Mouse (Mus musculus): Measurements from ENCODE around the gene Bpi. TPM values are rescaled to one million over a fixed set of nuclear protein-coding genes. Genes with fewer than 3 reads are reported as not detected.
A peak's percentile ranks its signal among the peaks of the same experiment; 100 is the strongest.

Gene Bpi
- polyA plus RNA-seq, 1 experiment from 2014 or later = not detected

DNA sequence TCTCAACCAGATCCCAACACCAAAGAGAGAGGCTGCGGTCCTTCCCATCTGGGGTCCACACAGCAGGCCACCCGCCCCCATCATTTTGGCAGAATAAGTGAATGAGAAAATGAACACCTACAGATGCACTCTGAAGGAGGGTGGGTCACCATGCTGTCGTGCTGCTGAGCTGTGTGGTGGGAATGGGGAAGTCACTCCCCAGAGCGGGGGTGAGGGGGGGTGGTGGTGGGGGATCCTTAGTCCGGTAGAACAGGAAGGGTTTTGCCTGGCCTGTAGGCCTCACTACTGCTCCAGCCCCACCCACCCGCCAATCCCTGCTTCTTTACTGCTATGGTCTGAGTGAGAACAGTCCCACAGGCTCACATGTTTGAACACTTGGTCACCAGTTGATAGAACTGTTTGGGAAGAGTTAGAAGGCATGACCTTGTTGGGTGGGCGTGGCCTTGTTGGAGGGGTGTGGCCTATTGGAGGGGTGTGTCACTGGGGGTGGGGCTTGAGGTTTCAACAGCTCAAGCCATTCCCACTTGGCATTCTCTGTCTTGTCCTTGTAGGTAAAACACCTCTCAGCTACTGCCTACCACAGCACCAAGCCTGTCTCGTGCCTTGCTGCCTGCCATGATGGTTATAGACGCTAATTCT lies 36.3 kb upstream of the Bpi start:
- no peaks in the 10 kb centered on the region for H3K36me3 ChIP-seq (ENCODE audit: control insufficient read depth, insufficient read depth, low read length)
- WGBS = 86% methylated on average over 9 of the region's 9 CpGs
- ATAC-seq (ENCODE audit: insufficient number of reproducible peaks, insufficient read depth, low FRiP score, low read depth) = 0 out of 2 replicates have a peak, but pooled peaks have one; percentile 43

DNA sequence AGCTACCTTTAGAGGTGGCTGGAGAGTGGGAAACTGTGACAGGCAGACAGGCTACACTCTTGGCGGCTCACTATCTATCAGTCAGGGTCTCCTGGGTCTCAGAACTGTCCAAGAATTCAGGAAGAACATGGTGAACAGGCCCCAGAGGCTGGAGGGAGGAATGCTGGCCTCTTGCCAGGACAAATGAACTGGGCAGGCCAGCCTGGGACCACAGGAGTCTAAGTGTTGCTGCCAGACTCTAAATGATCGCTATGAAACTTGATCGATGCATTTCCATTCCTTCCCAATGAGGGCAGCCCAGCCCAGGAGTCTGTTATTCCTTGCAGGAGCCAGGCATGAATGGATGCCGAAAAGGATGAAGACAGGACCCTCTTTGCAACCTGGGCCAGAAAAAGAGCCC lies 35.2 kb upstream of the Bpi start:
- no peaks in the 10 kb centered on the region for H3K9me3 ChIP-seq (ENCODE audit: control insufficient read depth, low read depth, low read length)
- 0 out of 2 replicates have a peak, but pooled peaks cover 8% of the 10 kb centered on the region for H3K4me1 ChIP-seq (ENCODE audit: control insufficient read depth, insufficient read depth, low read length)
- H3K27me3 ChIP-seq (ENCODE audit: control insufficient read depth, insufficient read depth, low read length) = no peaks in the 10 kb centered on the region
- H3K9ac ChIP-seq (replicated peaks; ENCODE audit: low read depth, low read length) = no peak overlapping the region
- H3K4me3 ChIP-seq (ENCODE audit: low read depth, low read length) = no peak overlapping the region
- H3K27ac ChIP-seq (ENCODE audit: low read length) = no peak overlapping the region
- H3K4me2 ChIP-seq (replicated peaks; ENCODE audit: low read depth, low read length) = no peak overlapping the region
- 61% methylated on average over 4 of the region's 4 CpGs for WGBS
- ATAC-seq (ENCODE audit: insufficient number of reproducible peaks, insufficient read depth, low FRiP score, low read depth) = no peak
- no peaks in the 10 kb centered on the region for H3K36me3 ChIP-seq (ENCODE audit: control insufficient read depth, insufficient read depth, low read length)

More for the DNA sequence above, 36.3 kb upstream of the Bpi start:
- no peak overlapping the region for H3K9ac ChIP-seq (replicated peaks; ENCODE audit: low read depth, low read length)
- no peaks in the 10 kb centered on the region for H3K9me3 ChIP-seq (ENCODE audit: control insufficient read depth, low read depth, low read length)
- H3K4me1 ChIP-seq (ENCODE audit: control insufficient read depth, insufficient read depth, low read length) = 0 out of 2 replicates have a peak, but pooled peaks cover 8% of the 10 kb centered on the region
- no peak overlapping the region for H3K4me3 ChIP-seq (ENCODE audit: low read depth, low read length)
- H3K27ac ChIP-seq (ENCODE audit: low read length) = no peak overlapping the region
- no peaks in the 10 kb centered on the region for H3K27me3 ChIP-seq (ENCODE audit: control insufficient read depth, insufficient read depth, low read length)
- no peak overlapping the region for H3K4me2 ChIP-seq (replicated peaks; ENCODE audit: low read depth, low read length)

DNA sequence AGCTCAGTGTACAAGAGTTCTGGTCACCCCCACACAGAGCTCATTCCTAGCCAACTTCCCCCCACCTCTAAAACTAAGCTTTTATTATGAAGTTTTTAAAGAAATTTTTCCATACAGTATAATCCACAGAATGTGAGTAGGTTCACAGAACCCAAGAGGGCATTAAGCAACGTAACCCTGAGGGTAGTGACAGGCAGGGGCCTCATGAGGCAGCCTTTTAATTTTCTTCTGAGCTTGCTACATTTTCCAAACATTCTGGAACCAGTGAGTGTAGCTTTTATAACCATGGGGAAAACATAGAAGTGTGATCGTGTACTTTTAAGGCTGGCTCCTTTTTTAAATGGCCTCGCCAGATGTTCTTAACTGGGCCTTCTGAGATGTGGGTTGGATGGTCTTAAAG lies 34.4 kb upstream of the Bpi start:
- Histone ChIP-seq H3K9me3 (ENCODE audit: control insufficient read depth, low read depth, low read length) (no peaks in the 10 kb centered on the region), H3K27me3 (ENCODE audit: control insufficient read depth, insufficient read depth, low read length) (no peaks in the 10 kb centered on the region), H3K4me2 (replicated peaks; ENCODE audit: low read depth, low read length) (no peak overlapping the region), H3K36me3 (ENCODE audit: control insufficient read depth, insufficient read depth, low read length) (no peaks in the 10 kb centered on the region), H3K9ac (replicated peaks; ENCODE audit: low read depth, low read length) (no peak overlapping the region), H3K4me3 (ENCODE audit: low read depth, low read length) (no peak overlapping the region), H3K27ac (ENCODE audit: low read length) (no peak overlapping the region), H3K4me1 (ENCODE audit: control insufficient read depth, insufficient read depth, low read length) (0 out of 2 replicates have a peak, but pooled peaks cover 8% of the 10 kb centered on the region)
- no peak for ATAC-seq (ENCODE audit: insufficient number of reproducible peaks, insufficient read depth, low FRiP score, low read depth)
- WGBS = 60% methylated on average over 3 of the region's 3 CpGs

DNA sequence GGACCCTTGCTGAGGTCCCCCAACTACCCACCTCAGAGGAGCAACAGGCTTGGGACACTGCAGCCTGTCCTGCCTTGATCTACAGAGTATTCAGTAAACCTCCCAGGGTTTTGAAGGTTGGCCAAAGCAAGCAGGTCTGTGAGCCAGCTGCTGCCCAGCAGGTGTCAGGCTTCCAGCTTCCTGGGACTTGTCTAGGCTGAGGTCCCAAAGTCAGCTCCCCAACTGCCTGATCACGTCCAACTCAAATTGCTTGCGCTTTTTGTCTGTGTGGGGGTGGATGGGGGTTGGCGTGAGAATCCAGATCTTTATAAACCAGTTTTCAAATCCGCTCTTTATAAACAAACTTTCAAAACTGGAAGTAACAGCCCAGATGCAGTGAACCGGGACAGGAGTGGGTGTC lies 32.6 kb upstream of the Bpi start:
- peaks cover 16% of the 10 kb centered on the region; the same call in 1 of the 2 replicates for H3K4me1 ChIP-seq (ENCODE audit: control insufficient read depth, insufficient read depth, low read length)
- H3K4me2 ChIP-seq (replicated peaks; ENCODE audit: low read depth, low read length) = no peak overlapping the region
- ATAC-seq (ENCODE audit: insufficient number of reproducible peaks, insufficient read depth, low FRiP score, low read depth) = no peak
- H3K9me3 ChIP-seq (ENCODE audit: control insufficient read depth, low read depth, low read length) = no peaks in the 10 kb centered on the region
- H3K9ac ChIP-seq (replicated peaks; ENCODE audit: low read depth, low read length) = no peak overlapping the region
- no peaks in the 10 kb centered on the region for H3K36me3 ChIP-seq (ENCODE audit: control insufficient read depth, insufficient read depth, low read length)
- 55% methylated on average over 5 of the region's 5 CpGs for WGBS
- H3K27ac ChIP-seq (ENCODE audit: low read length) = no peak overlapping the region
- H3K4me3 ChIP-seq (ENCODE audit: low read depth, low read length) = no peak overlapping the region
- H3K27me3 ChIP-seq (ENCODE audit: control insufficient read depth, insufficient read depth, low read length) = no peaks in the 10 kb centered on the region

DNA sequence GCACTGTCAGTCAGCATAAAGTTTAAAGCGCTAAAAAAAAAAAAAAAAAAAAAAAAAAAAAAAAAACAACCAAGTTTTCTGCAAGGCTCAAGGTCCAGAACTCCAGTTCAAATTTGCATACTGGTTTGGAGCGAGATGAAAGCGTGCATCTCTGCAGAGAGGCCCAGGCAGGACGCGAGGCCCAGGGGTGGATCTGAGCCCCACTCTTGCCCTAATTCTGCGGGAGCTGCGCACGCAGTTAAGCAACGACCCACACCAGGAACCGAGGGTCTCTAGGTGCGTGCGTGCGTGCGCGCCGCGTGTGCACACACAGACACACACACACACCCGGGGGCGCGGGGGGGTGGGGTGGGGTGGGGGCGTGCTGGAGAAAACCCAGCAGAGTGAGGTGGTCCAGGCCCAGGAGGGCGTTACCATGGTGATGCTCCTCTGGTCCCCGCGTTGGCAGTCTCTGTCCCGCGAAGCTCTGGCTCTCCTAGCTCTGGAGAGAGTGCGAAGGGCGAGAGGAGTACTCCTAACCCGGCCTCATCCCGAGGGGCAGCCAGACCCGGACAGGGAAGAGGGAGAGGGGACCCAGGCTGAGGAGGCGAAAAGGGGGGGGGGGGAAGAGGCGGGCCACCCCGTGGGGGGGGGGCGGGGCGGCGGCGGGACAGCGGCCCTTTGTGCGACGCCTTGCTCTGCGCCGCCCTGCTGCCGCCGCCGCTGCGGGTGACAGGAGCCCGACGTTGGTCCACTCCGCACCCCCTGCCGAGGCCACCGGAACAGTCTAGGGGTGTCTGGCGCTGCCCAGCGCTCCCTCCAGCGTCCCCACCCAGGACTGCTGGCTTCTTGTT lies 29.0 kb upstream of the Bpi start, which contains the start of gene D630003M21Rik:
Gene D630003M21Rik (minus strand): TSS at position 553 of the 833 bp plus-strand sequence.
- no peak within 1 kb of the TSS for H3K27ac ChIP-seq (ENCODE audit: low read length)
- H3K36me3 ChIP-seq (ENCODE audit: control insufficient read depth, insufficient read depth, low read length) = no peaks in the 10 kb centered on the region
- H3K4me3 ChIP-seq (ENCODE audit: low read depth, low read length) = peak within 1 kb of the TSS; percentile 41
- H3K4me1 ChIP-seq (ENCODE audit: control insufficient read depth, insufficient read depth, low read length) = peaks cover 8% of the 10 kb centered on the region; the same call in 1 of the 2 replicates
- under 1% methylated on average over 42 of the region's 55 CpGs for WGBS
- H3K27me3 ChIP-seq (ENCODE audit: control insufficient read depth, insufficient read depth, low read length) = no peaks in the 10 kb centered on the region
- peak within 1 kb of the TSS; percentile 87 for H3K4me2 ChIP-seq (replicated peaks; ENCODE audit: low read depth, low read length)
- peak; percentile 66 for ATAC-seq (ENCODE audit: insufficient number of reproducible peaks, insufficient read depth, low FRiP score, low read depth)
- H3K9ac ChIP-seq (replicated peaks; ENCODE audit: low read depth, low read length) = peak within 1 kb of the TSS; percentile 36; the same call in 1 of the 2 replicates
- H3K9me3 ChIP-seq (ENCODE audit: control insufficient read depth, low read depth, low read length) = no peaks in the 10 kb centered on the region; the same call in 1 of the 2 replicates

DNA sequence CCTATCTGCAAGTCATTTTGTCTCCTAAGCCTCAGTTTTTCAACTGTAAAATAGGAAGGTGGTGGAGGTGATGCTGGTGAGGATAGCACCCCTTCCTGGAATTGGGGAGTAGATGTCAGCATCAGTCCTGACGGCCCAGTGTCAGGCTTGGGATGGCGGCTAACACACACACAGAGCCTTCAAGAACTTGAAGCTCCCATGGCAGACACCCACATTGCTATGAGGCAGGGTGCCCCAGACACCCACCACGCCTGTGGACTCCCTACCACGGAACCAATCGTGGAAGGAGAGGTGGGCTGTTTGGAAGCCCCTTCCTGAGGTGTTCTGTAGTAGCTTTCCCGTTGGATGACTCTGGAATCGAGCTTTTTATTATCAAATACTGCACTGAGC lies 28.4 kb upstream of the Bpi start:
- no peaks in the 10 kb centered on the region for H3K27me3 ChIP-seq (ENCODE audit: control insufficient read depth, insufficient read depth, low read length)
- peaks cover 8% of the 10 kb centered on the region; the same call in 1 of the 2 replicates for H3K4me1 ChIP-seq (ENCODE audit: control insufficient read depth, insufficient read depth, low read length)
- peak overlapping the region; percentile 87 for H3K4me2 ChIP-seq (replicated peaks; ENCODE audit: low read depth, low read length)
- H3K9ac ChIP-seq (replicated peaks; ENCODE audit: low read depth, low read length) = peak overlapping the region; percentile 36; the same call in 1 of the 2 replicates
- ATAC-seq (ENCODE audit: insufficient number of reproducible peaks, insufficient read depth, low FRiP score, low read depth) = no peak; the same call in 1 of the 2 replicates
- WGBS = 28% methylated on average over 7 of the region's 7 CpGs
- no peaks in the 10 kb centered on the region; the same call in 1 of the 2 replicates for H3K9me3 ChIP-seq (ENCODE audit: control insufficient read depth, low read depth, low read length)
- peak overlapping the region; percentile 41 for H3K4me3 ChIP-seq (ENCODE audit: low read depth, low read length)
- no peaks in the 10 kb centered on the region for H3K36me3 ChIP-seq (ENCODE audit: control insufficient read depth, insufficient read depth, low read length)
- H3K27ac ChIP-seq (ENCODE audit: low read length) = no peak overlapping the region

DNA sequence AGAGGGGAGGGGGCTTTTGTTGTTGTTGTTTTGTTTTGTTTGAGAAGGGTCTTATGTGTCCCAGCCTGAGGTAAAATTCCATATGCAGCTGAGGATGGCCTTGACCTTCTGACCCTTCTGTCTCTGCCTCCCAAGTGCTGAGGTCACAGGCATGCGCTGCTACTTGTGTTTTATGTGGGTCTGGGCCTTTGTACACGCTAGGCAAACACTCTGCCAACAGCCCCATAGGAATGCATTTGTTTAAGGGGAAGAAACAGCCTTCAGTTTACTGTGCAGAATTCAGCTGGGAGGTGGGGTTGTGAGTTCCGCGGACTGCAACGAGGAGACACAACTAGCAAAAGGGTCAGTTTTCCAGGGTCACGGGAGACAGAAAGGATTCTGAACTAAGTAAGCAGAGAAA lies 27.3 kb upstream of the Bpi start:
- H3K36me3 ChIP-seq (ENCODE audit: control insufficient read depth, insufficient read depth, low read length) = no peaks in the 10 kb centered on the region
- no peaks in the 10 kb centered on the region; the same call in 1 of the 2 replicates for H3K9me3 ChIP-seq (ENCODE audit: control insufficient read depth, low read depth, low read length)
- no peak for ATAC-seq (ENCODE audit: insufficient number of reproducible peaks, insufficient read depth, low FRiP score, low read depth)
- H3K4me2 ChIP-seq (replicated peaks; ENCODE audit: low read depth, low read length) = no peak overlapping the region
- H3K27ac ChIP-seq (ENCODE audit: low read length) = no peak overlapping the region
- no peaks in the 10 kb centered on the region for H3K27me3 ChIP-seq (ENCODE audit: control insufficient read depth, insufficient read depth, low read length)
- peaks cover 8% of the 10 kb centered on the region; the same call in 1 of the 2 replicates for H3K4me1 ChIP-seq (ENCODE audit: control insufficient read depth, insufficient read depth, low read length)
- no peak overlapping the region for H3K9ac ChIP-seq (replicated peaks; ENCODE audit: low read depth, low read length)
- 38% methylated on average over 6 of the region's 6 CpGs for WGBS
- H3K4me3 ChIP-seq (ENCODE audit: low read depth, low read length) = no peak overlapping the region

DNA sequence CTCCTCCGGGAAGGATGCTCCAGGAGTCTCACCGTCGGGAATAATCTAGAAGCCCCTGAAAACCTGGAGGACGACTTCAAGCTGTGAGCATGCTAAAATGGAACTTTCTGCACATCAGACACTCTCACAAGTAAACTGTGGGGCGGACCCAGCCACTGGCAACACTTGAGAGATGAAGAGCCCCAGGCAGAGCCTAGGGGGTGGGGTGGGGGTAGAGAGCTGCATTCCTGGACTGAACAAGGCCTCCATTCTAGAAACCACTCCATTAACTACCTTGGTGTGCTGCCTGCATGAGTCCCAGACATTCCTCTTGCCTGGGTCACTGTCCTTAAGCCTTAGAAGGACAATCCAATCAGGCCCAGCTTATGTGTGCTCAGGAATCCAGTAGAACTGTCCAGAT lies 26.8 kb upstream of the Bpi start:
- Histone ChIP-seq H3K4me1 (ENCODE audit: control insufficient read depth, insufficient read depth, low read length) (peaks cover 8% of the 10 kb centered on the region; the same call in 1 of the 2 replicates), H3K27ac (ENCODE audit: low read length) (no peak overlapping the region), H3K9me3 (ENCODE audit: control insufficient read depth, low read depth, low read length) (no peaks in the 10 kb centered on the region; the same call in 1 of the 2 replicates), H3K4me3 (ENCODE audit: low read depth, low read length) (no peak overlapping the region), H3K4me2 (replicated peaks; ENCODE audit: low read depth, low read length) (no peak overlapping the region), H3K9ac (replicated peaks; ENCODE audit: low read depth, low read length) (no peak overlapping the region), H3K27me3 (ENCODE audit: control insufficient read depth, insufficient read depth, low read length) (no peaks in the 10 kb centered on the region), H3K36me3 (ENCODE audit: control insufficient read depth, insufficient read depth, low read length) (no peaks in the 10 kb centered on the region)
- WGBS = 38% methylated on average over 5 of the region's 5 CpGs
- no peak for ATAC-seq (ENCODE audit: insufficient number of reproducible peaks, insufficient read depth, low FRiP score, low read depth)

Data from stomach, embryonic 14.5 days (tissue).